Mouse (Mus musculus) layer of hippocampus, adult 11-12 months (tissue): ENCODE data around the gene Ttc41.
"Not testable (repeated sequence)": the region's sequence is repeated elsewhere in the genome, so short reads cannot be mapped to it uniquely, and the experiment has no call there.

Source experiments
- DNase-seq: peaks from one replicate; pipeline ENCODE4 v3.0.0; 2022; ENCODE audit warnings: low spot score

Ttc41 gene

GRCm38 (mm10) chr10:86705318-86705921 lies at the start of gene Ttc41, which contains the start of gene Hsp90b1:
Gene Ttc41 (plus strand): TSS chr10:86705811.
Gene Hsp90b1 (minus strand): TSS chr10:86705509.
- DNase-seq: peak; percentile 100

- DNase-seq: not testable (repeated sequence)
Observed at GRCm38 (mm10) chr10:86670550-86670949, 35.1 kb upstream of the Ttc41 start.

DNA sequence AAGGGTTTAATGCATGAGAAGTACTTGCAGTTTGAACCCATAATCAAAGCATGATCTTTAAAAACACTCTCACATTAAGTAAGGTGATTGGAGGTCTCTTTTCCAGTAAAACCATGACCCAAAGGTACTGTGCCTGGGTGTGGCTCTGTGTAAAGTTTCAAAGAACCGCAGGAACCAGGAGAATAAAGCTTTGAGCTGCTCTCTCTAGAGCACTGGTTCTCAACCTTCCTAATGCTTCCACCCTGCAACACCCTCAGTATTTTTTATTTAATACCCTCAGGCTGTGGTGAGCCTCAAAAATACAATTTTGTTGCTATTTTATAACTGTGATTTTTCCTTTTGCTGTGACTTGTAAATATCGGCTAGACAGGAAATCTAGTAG lies 20.8 kb upstream of the Ttc41 start:
- DNase-seq: not testable (repeated sequence)

GRCm38 (mm10) chr10:86685179-86686016 lies 20.2 kb upstream of the Ttc41 start:
- DNase-seq: peak; percentile 79

GRCm38 (mm10) chr10:86686017-86686360 lies 19.6 kb upstream of the Ttc41 start:
- DNase-seq: not testable (repeated sequence)

DNA sequence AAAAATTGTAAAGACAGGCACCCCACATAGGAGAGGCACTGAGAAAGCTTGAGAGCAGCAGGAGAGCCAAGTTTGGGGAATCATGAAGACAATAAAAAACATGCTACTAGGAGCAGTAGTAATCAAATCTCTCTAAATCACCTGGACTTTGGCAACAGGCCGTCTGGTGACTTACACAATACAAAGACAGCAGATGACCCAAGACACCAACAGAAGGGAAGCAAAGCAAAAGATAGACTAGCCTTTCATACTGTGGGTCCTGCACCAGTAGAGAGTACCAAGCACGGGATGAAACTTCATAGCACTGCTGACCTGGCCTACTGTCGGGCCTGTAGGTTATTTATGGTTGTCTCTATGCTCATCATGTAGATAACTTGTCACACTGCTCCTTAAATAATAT lies 5.4 kb upstream of the Ttc41 start:
- no peak for DNase-seq

GRCm38 (mm10) chr10:86700973-86701372 lies 4.6 kb upstream of the Ttc41 start:
- DNase-seq: no peak

- DNase-seq: no peak
Observed at GRCm38 (mm10) chr10:86702312-86702920, 3.2 kb upstream of the Ttc41 start.

DNA sequence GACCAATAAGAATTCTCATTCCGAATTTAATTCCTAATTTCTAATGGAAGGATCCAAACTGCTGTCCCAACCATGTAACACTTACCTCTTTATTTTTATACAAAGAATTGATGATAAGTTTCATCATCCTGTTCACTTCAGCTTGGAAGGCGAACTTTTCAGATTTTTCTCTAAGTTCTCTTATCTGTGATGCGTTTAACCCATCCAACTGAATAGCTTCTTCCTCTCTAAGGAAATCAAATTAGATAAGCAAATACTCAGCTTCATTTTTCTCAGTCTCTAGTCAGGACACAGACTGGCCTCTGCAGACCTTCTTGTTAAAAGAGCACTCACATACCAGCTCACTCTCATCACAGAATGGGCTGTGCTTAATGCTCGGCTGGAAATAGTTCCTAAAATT lies 2.2 kb upstream of the Ttc41 start:
- DNase-seq: no peak

DNA sequence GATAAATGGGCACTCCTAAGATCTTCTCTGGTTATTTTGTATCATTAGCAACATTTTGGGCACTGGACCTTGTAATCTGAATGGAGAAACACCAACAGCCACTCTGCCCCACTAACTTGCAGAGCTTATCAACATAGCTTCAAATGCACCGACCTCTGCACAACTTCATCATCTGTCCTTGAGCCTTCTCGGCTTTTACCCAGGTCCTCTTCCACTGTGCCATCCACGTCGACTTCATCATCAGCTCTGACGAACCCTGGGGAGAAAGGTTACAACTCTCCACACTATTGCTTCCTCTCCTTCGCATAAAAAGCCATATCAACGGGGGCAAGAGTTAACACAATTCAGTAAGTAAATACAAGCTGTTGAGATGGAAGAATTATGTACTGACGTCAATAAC lies 1.5 kb upstream of the Ttc41 start:
- DNase-seq: no peak

- peak; percentile 44 for DNase-seq
Observed at GRCm38 (mm10) chr10:86704589-86705191, 921 bp upstream of the Ttc41 start.

- DNase-seq: no peak
Observed at GRCm38 (mm10) chr10:86705922-86706752, 526 bp downstream of the Ttc41 start.

DNA sequence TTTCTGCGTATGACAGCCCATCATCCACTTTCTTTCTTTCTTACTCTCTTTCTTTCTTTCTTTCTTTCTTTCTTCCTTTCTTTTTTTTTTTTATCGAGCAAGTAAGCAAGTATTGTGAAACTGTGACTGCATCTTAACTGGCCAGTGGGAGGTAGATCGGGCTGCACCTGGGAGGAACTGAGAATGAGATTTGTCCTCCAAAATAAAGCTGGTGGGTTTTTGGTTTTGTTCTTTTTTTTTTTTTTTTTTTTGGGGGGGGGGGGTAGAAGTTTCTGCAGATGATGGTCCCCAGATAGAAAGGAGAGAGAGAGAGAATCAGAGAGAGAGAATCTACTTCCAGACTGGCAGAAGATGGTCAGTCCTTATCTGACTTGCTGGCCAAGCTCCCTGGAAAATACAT lies 1.5 kb downstream of the Ttc41 start:
- DNase-seq: no peak

DNA sequence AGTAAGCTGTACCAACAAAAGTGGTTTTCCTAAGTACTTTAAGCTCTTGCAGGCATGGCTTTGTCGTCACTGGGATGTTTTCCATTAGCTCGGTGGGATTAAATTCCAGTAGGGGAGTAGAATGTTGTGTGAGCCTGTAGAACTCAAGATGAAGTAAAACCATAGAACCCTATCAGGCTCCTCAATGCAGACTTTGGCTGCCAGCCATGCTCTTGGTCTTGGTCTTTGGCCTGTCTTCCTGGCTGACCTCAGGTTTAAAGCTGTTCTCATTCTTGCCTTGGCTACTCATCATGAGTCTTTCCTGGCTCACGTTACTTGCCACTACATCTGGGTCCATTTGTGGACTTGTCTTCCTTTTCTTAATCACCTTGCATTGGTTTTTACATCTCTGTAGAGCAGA lies 6.5 kb downstream of the Ttc41 start:
- DNase-seq: no peak

DNA sequence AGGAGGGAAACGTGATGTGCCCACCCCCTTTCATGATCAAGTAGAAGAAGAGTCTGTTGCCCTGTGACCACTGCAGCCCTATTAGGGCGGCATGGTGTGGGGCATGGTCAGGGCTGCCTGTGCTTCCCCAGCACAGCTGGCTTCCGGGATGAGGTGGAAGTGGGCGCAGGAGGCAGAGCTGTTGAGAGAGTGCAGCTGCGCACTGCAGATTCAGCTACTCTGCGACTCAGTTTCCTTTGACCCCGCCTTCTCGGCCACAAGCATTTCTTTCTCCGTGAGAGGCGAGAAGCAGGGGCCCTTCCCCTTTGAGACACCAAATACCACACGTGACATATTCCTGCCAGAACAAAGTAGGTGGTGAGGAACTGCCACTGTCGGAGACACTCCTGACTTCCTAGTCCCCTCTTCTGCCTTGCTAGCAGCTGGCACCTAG lies 22.0 kb downstream of the Ttc41 start:
- peak; percentile 49 for DNase-seq

DNA sequence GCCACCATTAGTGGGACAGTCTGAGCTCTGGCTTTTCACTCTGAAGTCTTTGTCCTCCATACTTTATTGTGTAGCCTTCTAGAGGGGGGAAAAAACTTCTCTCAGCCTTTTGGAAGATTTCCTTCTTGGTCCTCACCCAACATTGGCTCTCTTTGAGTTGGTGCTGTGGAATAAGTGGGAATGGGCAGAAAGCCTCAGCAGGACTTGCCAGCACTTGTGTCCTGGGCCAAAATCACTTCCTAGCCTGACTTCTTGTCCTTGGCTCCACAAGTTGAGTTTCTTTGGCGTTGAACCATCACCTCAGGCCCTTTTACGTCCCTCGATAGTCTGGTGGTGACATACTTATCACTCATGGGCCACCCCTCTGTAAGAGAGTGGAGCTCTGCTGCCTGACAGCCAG lies 22.6 kb downstream of the Ttc41 start:
- DNase-seq: no peak

GRCm38 (mm10) chr10:86730823-86731499 lies 25.4 kb downstream of the Ttc41 start:
- peak; percentile 92 for DNase-seq

- DNase-seq: no peak
Observed at GRCm38 (mm10) chr10:86731500-86731863, 25.9 kb downstream of the Ttc41 start.

DNA sequence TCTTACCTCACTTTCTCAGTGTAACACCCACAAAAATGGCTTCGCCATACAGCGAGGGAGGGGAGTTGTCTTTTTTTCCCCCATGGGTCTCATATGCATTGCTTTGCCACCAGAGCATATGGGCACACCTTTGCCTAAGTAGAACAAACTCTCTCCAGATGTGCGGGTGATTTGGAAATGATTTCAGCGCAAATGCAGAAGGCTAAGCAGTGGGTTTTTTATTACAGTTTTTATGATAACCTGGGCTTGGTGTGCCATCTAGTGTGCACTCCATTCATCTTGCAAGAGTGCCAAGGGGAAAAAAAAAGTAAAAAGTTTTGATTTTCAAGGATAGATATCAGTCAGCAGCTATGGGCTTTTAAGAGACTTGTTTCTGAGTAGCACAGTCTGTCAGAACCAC lies 29.4 kb downstream of the Ttc41 start:
- no peak for DNase-seq

- DNase-seq: no peak
Observed at GRCm38 (mm10) chr10:86742918-86743317, 37.3 kb downstream of the Ttc41 start.

DNA sequence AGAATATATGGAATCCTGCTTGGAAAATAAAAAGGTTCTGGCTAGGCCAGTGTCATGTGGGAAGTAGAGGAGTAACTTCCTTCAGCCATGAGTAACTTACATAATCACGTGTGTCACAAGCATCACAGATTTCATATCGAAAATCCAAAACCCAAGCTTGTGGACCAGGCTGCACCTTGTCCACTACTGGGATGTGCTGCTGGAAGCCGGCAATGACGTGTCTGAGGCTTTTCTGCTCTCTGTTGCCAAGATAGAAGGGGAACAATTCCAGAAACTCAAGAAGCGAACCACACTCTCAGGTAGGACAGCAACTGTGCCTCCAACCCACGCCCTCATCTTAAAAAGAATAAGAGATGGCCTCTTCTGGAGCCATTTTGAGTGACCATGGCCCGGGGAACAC lies 38.7 kb downstream of the Ttc41 start:
- no peak for DNase-seq
